Mouse (Mus musculus): ENCODE measurements around the gene Dhx9. TPM values are rescaled to one million over a fixed set of nuclear protein-coding genes. Genes with fewer than 3 reads are reported as not detected.
"Not testable (repeated sequence)": the region's sequence is repeated elsewhere in the genome, so short reads cannot be mapped to it uniquely, and the experiment has no call there.

Dhx9 gene
- polyA plus RNA-seq, 1 experiment, result 20.9 TPM

GRCm38 (mm10) chr1:153486767-153487499 is 527 bp downstream of the Dhx9 start:
- under 1% methylated on average over 64 of the region's 64 CpGs for WGBS
- Histone ChIP-seq H3K4me1 (ENCODE audit: control insufficient read depth, insufficient read depth, low read length) (peaks cover 9% of the 10 kb centered on the region), H3K4me3 (ENCODE audit: insufficient read depth, low read depth, low read length) (peak overlapping the region; percentile 79), H3K27me3 (replicated peaks; ENCODE audit: control insufficient read depth, insufficient read depth, low read length) (no peaks in the 10 kb centered on the region), H3K36me3 (ENCODE audit: control insufficient read depth, insufficient read depth, low read length) (no peaks in the 10 kb centered on the region), H3K27ac (ENCODE audit: insufficient read depth, low read depth, low read length) (peak overlapping the region; percentile 40)
- peak; percentile 77 for DNase-seq
- TF ChIP-seq CTCF (conservative IDR thresholded peaks at IDR 0.05; ENCODE audit: insufficient read depth, insufficient read length, low read depth, low read length), result no peak
- TF ChIP-seq POLR2A (IDR thresholded peaks at IDR 0.05; ENCODE audit: low read depth, low read length), result no peak

- H3K27ac ChIP-seq (ENCODE audit: insufficient read depth, low read depth, low read length); H3K4me1 ChIP-seq (ENCODE audit: control insufficient read depth, insufficient read depth, low read length); H3K36me3 ChIP-seq (ENCODE audit: control insufficient read depth, insufficient read depth, low read length); H3K27me3 ChIP-seq (replicated peaks; ENCODE audit: control insufficient read depth, insufficient read depth, low read length); DNase-seq: not testable (repeated sequence)
- H3K4me3 ChIP-seq (ENCODE audit: insufficient read depth, low read depth, low read length), result peak overlapping the region; percentile 79
- WGBS, result 11% methylated on average over 6 of the region's 6 CpGs
Measured at GRCm38 (mm10) chr1:153486120-153486519, 1.3 kb downstream of the Dhx9 start.

GRCm38 (mm10) chr1:153485201-153485796 is 2.2 kb downstream of the Dhx9 start:
- Histone ChIP-seq H3K4me3 (ENCODE audit: insufficient read depth, low read depth, low read length) (no peak overlapping the region), H3K27me3 (replicated peaks; ENCODE audit: control insufficient read depth, insufficient read depth, low read length) (no peaks in the 10 kb centered on the region), H3K36me3 (ENCODE audit: control insufficient read depth, insufficient read depth, low read length) (peaks cover 8% of the 10 kb centered on the region), H3K27ac (ENCODE audit: insufficient read depth, low read depth, low read length) (no peak overlapping the region), H3K4me1 (ENCODE audit: control insufficient read depth, insufficient read depth, low read length) (peaks cover 9% of the 10 kb centered on the region)
- TF ChIP-seq CTCF (conservative IDR thresholded peaks at IDR 0.05; ENCODE audit: insufficient read depth, insufficient read length, low read depth, low read length) (no peak), POLR2A (IDR thresholded peaks at IDR 0.05; ENCODE audit: low read depth, low read length) (no peak)
- DNase-seq, result no peak
- WGBS, result 22% methylated on average over 2 of the region's 2 CpGs

- H3K27me3 ChIP-seq (replicated peaks; ENCODE audit: control insufficient read depth, insufficient read depth, low read length), result no peaks in the 10 kb centered on the region
- 83% methylated on average over 1 of the region's 1 CpGs for WGBS
- H3K4me1 ChIP-seq (ENCODE audit: control insufficient read depth, insufficient read depth, low read length), result peaks cover 9% of the 10 kb centered on the region
- H3K36me3 ChIP-seq (ENCODE audit: control insufficient read depth, insufficient read depth, low read length), result peaks cover 21% of the 10 kb centered on the region
- TF ChIP-seq POLR2A (IDR thresholded peaks at IDR 0.05; ENCODE audit: low read depth, low read length), result no peak
- TF ChIP-seq CTCF (conservative IDR thresholded peaks at IDR 0.05; ENCODE audit: insufficient read depth, insufficient read length, low read depth, low read length), result no peak
- no peak overlapping the region for H3K27ac ChIP-seq (ENCODE audit: insufficient read depth, low read depth, low read length)
- no peak for DNase-seq
- H3K4me3 ChIP-seq (ENCODE audit: insufficient read depth, low read depth, low read length), result no peak overlapping the region
Measured at GRCm38 (mm10) chr1:153481025-153481412, 6.4 kb downstream of the Dhx9 start.

DNA sequence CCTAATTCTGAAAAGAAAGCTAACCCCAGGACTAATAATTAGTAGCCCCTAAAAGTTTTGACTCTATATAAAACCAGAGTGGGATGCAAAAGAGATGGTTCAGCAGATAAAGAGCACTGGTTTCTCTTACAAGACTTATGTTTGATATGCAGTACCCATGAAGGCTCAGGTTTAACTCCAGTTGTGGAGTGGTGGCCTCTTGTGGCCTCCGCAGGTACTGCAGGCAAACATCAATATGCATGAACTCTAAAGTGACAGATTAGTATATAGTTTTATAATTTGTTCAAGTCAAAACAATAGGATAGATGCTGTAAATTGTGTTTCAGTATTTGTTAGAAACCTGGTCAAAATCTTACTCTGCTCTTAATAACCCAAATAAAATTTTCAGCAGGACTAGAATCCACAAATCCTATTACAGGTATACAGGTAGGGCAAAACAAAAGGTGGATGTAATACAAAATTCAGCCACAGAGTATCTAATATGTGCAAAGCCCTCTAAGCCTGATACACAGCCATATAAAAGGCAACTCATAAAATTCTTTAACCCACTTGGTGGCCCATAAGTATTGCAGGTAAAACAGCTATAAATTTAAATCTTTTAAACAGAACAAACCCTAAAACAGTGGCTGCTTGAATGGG is 7.0 kb downstream of the Dhx9 start:
- Histone ChIP-seq H3K4me3 (ENCODE audit: insufficient read depth, low read depth, low read length) (no peak overlapping the region), H3K27ac (ENCODE audit: insufficient read depth, low read depth, low read length) (no peak overlapping the region), H3K27me3 (replicated peaks; ENCODE audit: control insufficient read depth, insufficient read depth, low read length) (no peaks in the 10 kb centered on the region), H3K4me1 (ENCODE audit: control insufficient read depth, insufficient read depth, low read length) (peaks cover 9% of the 10 kb centered on the region), H3K36me3 (ENCODE audit: control insufficient read depth, insufficient read depth, low read length) (peaks cover 21% of the 10 kb centered on the region)
- WGBS, result 52% methylated on average over 1 of the region's 1 CpGs
- peak; percentile 73 for DNase-seq
- TF ChIP-seq POLR2A (IDR thresholded peaks at IDR 0.05; ENCODE audit: low read depth, low read length) (no peak), CTCF (conservative IDR thresholded peaks at IDR 0.05; ENCODE audit: insufficient read depth, insufficient read length, low read depth, low read length) (peak; percentile 76)

DNA sequence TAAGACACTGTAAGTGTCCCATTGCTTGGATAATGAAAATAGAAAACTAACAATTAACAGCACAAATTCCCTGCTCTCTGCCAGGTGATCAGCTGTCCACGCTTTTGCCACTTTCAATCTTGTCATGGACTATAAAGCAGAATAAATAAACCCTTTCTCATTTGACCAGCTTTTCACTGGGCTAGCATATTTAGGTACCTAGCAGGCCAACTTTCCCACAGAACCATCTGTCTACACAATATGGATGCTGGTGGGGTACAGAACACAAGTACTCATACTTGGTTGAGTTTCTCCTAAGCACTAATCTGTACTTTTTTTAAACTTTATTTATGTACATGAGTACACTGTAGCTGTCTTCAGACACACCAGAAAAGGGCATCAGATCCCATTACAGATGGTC is 8.2 kb downstream of the Dhx9 start:
- Histone ChIP-seq H3K4me1 (ENCODE audit: control insufficient read depth, insufficient read depth, low read length) (no peaks in the 10 kb centered on the region; the same call in 1 of the 2 replicates), H3K27ac (ENCODE audit: insufficient read depth, low read depth, low read length) (no peak overlapping the region), H3K4me3 (ENCODE audit: insufficient read depth, low read depth, low read length) (no peak overlapping the region), H3K36me3 (ENCODE audit: control insufficient read depth, insufficient read depth, low read length) (peaks cover 27% of the 10 kb centered on the region), H3K27me3 (replicated peaks; ENCODE audit: control insufficient read depth, insufficient read depth, low read length) (no peaks in the 10 kb centered on the region)
- WGBS, result 61% methylated on average over 1 of the region's 1 CpGs
- no peak for TF ChIP-seq CTCF (conservative IDR thresholded peaks at IDR 0.05; ENCODE audit: insufficient read depth, insufficient read length, low read depth, low read length)
- TF ChIP-seq POLR2A (IDR thresholded peaks at IDR 0.05; ENCODE audit: low read depth, low read length), result no peak
- no peak for DNase-seq

DNA sequence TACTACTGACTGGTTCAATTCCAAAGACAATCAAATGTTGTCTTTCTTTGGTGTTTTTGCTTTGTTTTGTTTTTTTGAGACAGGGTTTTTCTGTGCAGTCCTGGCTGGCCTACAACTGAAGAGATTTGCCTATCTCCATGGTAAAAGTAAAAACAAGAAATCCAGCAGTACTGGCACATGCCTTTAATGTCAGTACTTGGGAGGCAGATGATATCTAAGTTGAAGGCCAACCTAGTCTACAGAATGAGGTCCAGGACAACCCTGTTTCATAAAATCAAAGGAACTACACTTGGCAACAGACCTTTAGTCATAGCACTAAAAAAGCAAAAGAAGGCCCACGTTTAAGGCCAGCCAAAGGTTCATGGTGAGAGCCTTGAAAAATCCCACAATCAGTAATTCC is 25.7 kb downstream of the Dhx9 start:
- Histone ChIP-seq H3K36me3 (ENCODE audit: control insufficient read depth, insufficient read depth, low read length) (peaks cover 22% of the 10 kb centered on the region), H3K27ac (ENCODE audit: insufficient read depth, low read depth, low read length) (no peak overlapping the region), H3K27me3 (replicated peaks; ENCODE audit: control insufficient read depth, insufficient read depth, low read length) (no peaks in the 10 kb centered on the region), H3K4me3 (ENCODE audit: insufficient read depth, low read depth, low read length) (no peak overlapping the region), H3K4me1 (ENCODE audit: control insufficient read depth, insufficient read depth, low read length) (no peaks in the 10 kb centered on the region)
- DNase-seq, result no peak
- WGBS, result 65% methylated on average over 1 of the region's 1 CpGs
- TF ChIP-seq POLR2A (IDR thresholded peaks at IDR 0.05; ENCODE audit: low read depth, low read length), result no peak
- TF ChIP-seq CTCF (conservative IDR thresholded peaks at IDR 0.05; ENCODE audit: insufficient read depth, insufficient read length, low read depth, low read length), result no peak

Measured in kidney, adult 2 months (tissue).